Comparison of ENCODE assay signal across 27 mouse cellular contexts in genomic region chr17:90202785-90203184, GRCm38 (mm10).
A peak's percentile ranks its signal among the peaks of the same experiment; 100 is the strongest.
DNase-seq lines count a peak whose midpoint lies in the region; ATAC-seq and TF ChIP-seq lines count a peak whose summit lies in the region.
"Had no signal": no experiment of that assay in that cellular context is flagged by ENCODE, and none has a peak within 500 bp of the region (broad histone marks: within the 10 kb centered on the region; RNA-seq: fewer than 3 reads in every experiment).

No protein-coding gene starts in this region.

- no peak overlapping the region for H3K9ac ChIP-seq in intestine, embryonic 15.5 days
- no peak overlapping the region for H3K9ac ChIP-seq in intestine, postnatal 0 days (ENCODE audit: low read depth, low read length)
- H3K9ac ChIP-seq in kidney, embryonic 15.5 days, result no peak overlapping the region
- no peak overlapping the region for H3K9ac ChIP-seq in kidney, postnatal 0 days (ENCODE audit: low read depth, low read length)
- H3K9ac ChIP-seq: embryonic facial prominence, embryonic 12.5 days; forebrain, embryonic 12.5 days had no signal

- no peak for TF ChIP-seq CTCF in intestine, postnatal 0 days (IDR thresholded peaks at IDR 0.05; ENCODE audit: low read depth)
- no peak for TF ChIP-seq CTCF in kidney, postnatal 0 days (IDR thresholded peaks at IDR 0.05; ENCODE audit: low read depth)

- H3K9me3 ChIP-seq in intestine, embryonic 15.5 days, result no peaks in the 10 kb centered on the region
- H3K9me3 ChIP-seq in intestine, postnatal 0 days (ENCODE audit: control insufficient read depth), result no peaks in the 10 kb centered on the region
- no peaks in the 10 kb centered on the region for H3K9me3 ChIP-seq in kidney, embryonic 15.5 days (replicated peaks)
- no peaks in the 10 kb centered on the region for H3K9me3 ChIP-seq in kidney, postnatal 0 days (replicated peaks; ENCODE audit: low read length)
- H3K9me3 ChIP-seq: embryonic facial prominence, embryonic 10.5 days; embryonic facial prominence, embryonic 12.5 days; forebrain, embryonic 10.5 days; forebrain, embryonic 12.5 days; G1E had no signal

- H3K4me3 ChIP-seq in intestine, embryonic 15.5 days (replicated peaks), result no peak overlapping the region
- no peak overlapping the region for H3K4me3 ChIP-seq in intestine, postnatal 0 days (ENCODE audit: low read depth, low read length)
- H3K4me3 ChIP-seq in kidney, embryonic 15.5 days (replicated peaks), result no peak overlapping the region
- H3K4me3 ChIP-seq in kidney, postnatal 0 days (replicated peaks; ENCODE audit: low read depth, low read length), result no peak overlapping the region
- H3K4me3 ChIP-seq: embryonic facial prominence, embryonic 10.5 days; embryonic facial prominence, embryonic 12.5 days; erythroblast, embryonic 14.5 days; forebrain, embryonic 10.5 days; forebrain, embryonic 12.5 days had no signal

- no peak overlapping the region for H3K4me2 ChIP-seq in intestine, embryonic 15.5 days (replicated peaks)
- no peak overlapping the region for H3K4me2 ChIP-seq in intestine, postnatal 0 days (replicated peaks; ENCODE audit: low read depth)
- no peak overlapping the region for H3K4me2 ChIP-seq in kidney, embryonic 15.5 days
- H3K4me2 ChIP-seq in kidney, postnatal 0 days (ENCODE audit: low read length), result no peak overlapping the region
- H3K4me2 ChIP-seq: embryonic facial prominence, embryonic 12.5 days; forebrain, embryonic 12.5 days had no signal

- no peak for DNase-seq in kidney, adult 8-10 months
- peak; percentile 62 for DNase-seq in kidney, postnatal 0 days (ENCODE audit: low spot score)
- no peak for DNase-seq in kidney, adult 18-20 months
- DNase-seq: adrenal gland, adult 8-10 months; adrenal gland, postnatal 14 days; adrenal gland, postnatal 36 days; B cell, adult 2 months; cerebellum, adult 11-12 months; cerebellum, adult 2 months; cerebellum, adult 9-10 months; cerebellum, postnatal 10 days; cerebellum, postnatal 25 days had no signal

- WGBS in intestine, embryonic 15.5 days, result 49% methylated on average over 2 of the region's 2 CpGs
- WGBS in intestine, postnatal 0 days, result 54% methylated on average over 2 of the region's 2 CpGs
- WGBS in kidney, embryonic 15.5 days, result 64% methylated on average over 2 of the region's 2 CpGs
- 72% methylated on average over 2 of the region's 2 CpGs for WGBS in kidney, postnatal 0 days

- H3K36me3 ChIP-seq in intestine, embryonic 15.5 days, result no peaks in the 10 kb centered on the region
- H3K36me3 ChIP-seq in intestine, postnatal 0 days (ENCODE audit: control insufficient read depth, insufficient read depth), result no peaks in the 10 kb centered on the region
- H3K36me3 ChIP-seq in kidney, embryonic 15.5 days, result no peaks in the 10 kb centered on the region
- no peaks in the 10 kb centered on the region for H3K36me3 ChIP-seq in kidney, postnatal 0 days (ENCODE audit: insufficient read depth, low read length)
- H3K36me3 ChIP-seq: embryonic facial prominence, embryonic 10.5 days; embryonic facial prominence, embryonic 12.5 days; forebrain, embryonic 10.5 days; forebrain, embryonic 12.5 days; G1E had no signal

- H3K4me1 ChIP-seq in intestine, embryonic 15.5 days (replicated peaks), result no peaks in the 10 kb centered on the region
- no peaks in the 10 kb centered on the region for H3K4me1 ChIP-seq in intestine, postnatal 0 days (replicated peaks; ENCODE audit: control insufficient read depth, insufficient read depth, low read length)
- no peaks in the 10 kb centered on the region for H3K4me1 ChIP-seq in kidney, embryonic 15.5 days
- H3K4me1 ChIP-seq in kidney, postnatal 0 days (replicated peaks; ENCODE audit: insufficient read depth, low read length), result no peaks in the 10 kb centered on the region
- H3K4me1 ChIP-seq: embryonic facial prominence, embryonic 10.5 days; embryonic facial prominence, embryonic 12.5 days; forebrain, embryonic 10.5 days; forebrain, embryonic 12.5 days had no signal

- no peaks in the 10 kb centered on the region for H3K27me3 ChIP-seq in intestine, embryonic 15.5 days (replicated peaks)
- H3K27me3 ChIP-seq in intestine, postnatal 0 days (replicated peaks; ENCODE audit: control insufficient read depth, insufficient read depth, low read length), result no peaks in the 10 kb centered on the region
- no peaks in the 10 kb centered on the region for H3K27me3 ChIP-seq in kidney, embryonic 15.5 days
- no peaks in the 10 kb centered on the region for H3K27me3 ChIP-seq in kidney, postnatal 0 days (ENCODE audit: insufficient read depth, low read length)
- H3K27me3 ChIP-seq: CH12.LX; embryonic facial prominence, embryonic 12.5 days; forebrain, embryonic 12.5 days had no signal

- peak; percentile 53 for ATAC-seq in intestine, embryonic 15.5 days
- no peak for ATAC-seq in intestine, postnatal 0 days
- peak; percentile 40; the same call in 1 of the 2 replicates for ATAC-seq in kidney, embryonic 15.5 days (replicated peaks; ENCODE audit: low FRiP score)
- no peak for ATAC-seq in kidney, postnatal 0 days (replicated peaks; ENCODE audit: low FRiP score, low read depth)
- ATAC-seq: activated CD4-positive, CD25-positive, alpha-beta regulatory T cell, adult 4 months; CD4-positive, CD25-positive, alpha-beta regulatory T cell, adult 4 months; forebrain, embryonic 14.5 days; forebrain, embryonic 16.5 days; Patski had no signal

- no peak overlapping the region for H3K27ac ChIP-seq in intestine, embryonic 15.5 days
- H3K27ac ChIP-seq in intestine, postnatal 0 days (ENCODE audit: low read depth, low read length), result no peak overlapping the region
- no peak overlapping the region for H3K27ac ChIP-seq in kidney, embryonic 15.5 days
- no peak overlapping the region for H3K27ac ChIP-seq in kidney, postnatal 0 days
- H3K27ac ChIP-seq: embryonic facial prominence, embryonic 10.5 days; embryonic facial prominence, embryonic 12.5 days; forebrain, embryonic 10.5 days; forebrain, embryonic 12.5 days had no signal

Comparison
In these comparisons a context has a peak if more than half of its experiments do, and no peak if none do; other contexts are left out.
1. ATAC-seq: peak in intestine, embryonic 15.5 days (single experiment) and kidney, embryonic 15.5 days (single experiment); none in intestine, postnatal 0 days (single experiment) and kidney, postnatal 0 days (single experiment).